Mouse (Mus musculus): ENCODE data around the gene Prkag2. TPM values are rescaled to one million over a fixed set of nuclear protein-coding genes. Genes with fewer than 3 reads are reported as not detected.
A peak's percentile ranks its signal among the peaks of the same experiment; 100 is the strongest.

Gene Prkag2
- total RNA-seq (2014; rRNA removed) (62.4 and 72.2 TPM in 2 replicates), polyA plus RNA-seq (2015; fragmentation: Nextera tagmentation; extraction: Ambion mirVana) (94.9 and 112 TPM in 2 replicates)

DNA sequence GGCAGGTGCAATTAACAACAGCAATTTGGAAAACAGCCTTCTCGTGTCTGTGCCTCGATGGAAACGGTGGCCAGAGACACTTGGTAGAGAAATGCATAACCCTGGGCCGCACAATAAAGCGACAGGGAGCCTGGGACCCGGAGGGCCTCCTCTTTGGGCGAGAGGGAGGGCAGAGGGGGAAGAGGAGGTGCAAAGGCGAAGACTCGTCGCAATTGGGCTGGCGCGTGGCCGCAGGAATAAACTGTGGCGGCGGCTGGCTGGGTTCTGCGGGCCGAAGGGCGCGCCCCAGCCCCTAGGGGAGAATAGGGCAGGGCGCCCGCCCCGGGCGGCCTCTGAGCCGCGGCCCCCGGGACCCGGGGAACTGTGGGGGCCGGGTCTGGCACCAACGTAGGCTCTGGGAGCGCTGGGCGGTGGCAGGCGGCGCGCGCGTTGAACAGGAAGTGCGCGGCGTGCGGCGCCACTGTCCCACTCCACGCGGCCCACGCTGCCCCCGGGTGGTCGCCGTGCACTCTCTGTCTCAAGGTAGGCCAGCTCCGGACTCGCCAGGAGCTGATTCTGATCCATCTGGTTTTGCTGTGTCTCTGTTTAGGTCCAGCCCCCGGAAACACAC, at the start of gene Prkag2:
TSS of gene Prkag2 (minus strand) at position 127 of the 610 bp plus-strand sequence.
- Histone ChIP-seq H3K9ac (peak within 1 kb of the TSS; percentile 51), H3K27me3 (ENCODE audit: insufficient read depth, low read length) (0 out of 2 replicates have a peak, but pooled peaks cover 3% of the 10 kb centered on the region), H3K4me3 (ENCODE audit: low read depth, low read length) (peak within 1 kb of the TSS; percentile 54), H3K9me3 (ENCODE audit: low read length) (no peaks in the 10 kb centered on the region), H3K4me2 (ENCODE audit: low read depth) (peak within 1 kb of the TSS; percentile 100), H3K36me3 (ENCODE audit: insufficient read depth) (no peaks in the 10 kb centered on the region), H3K27ac (ENCODE audit: low read depth, low read length) (no peak within 1 kb of the TSS), H3K4me1 (ENCODE audit: insufficient read depth) (0 out of 2 replicates have a peak, but pooled peaks cover 6% of the 10 kb centered on the region)
- ATAC-seq, result peak; percentile 67
- TF ChIP-seq CTCF (IDR thresholded peaks at IDR 0.05; ENCODE audit: low read depth), result no peak; the same call in 1 of the 2 replicates
- no peak for DNase-seq
- whole genome bisulfite sequencing, result 4% methylated on average over 48 of the region's 50 CpGs

DNA sequence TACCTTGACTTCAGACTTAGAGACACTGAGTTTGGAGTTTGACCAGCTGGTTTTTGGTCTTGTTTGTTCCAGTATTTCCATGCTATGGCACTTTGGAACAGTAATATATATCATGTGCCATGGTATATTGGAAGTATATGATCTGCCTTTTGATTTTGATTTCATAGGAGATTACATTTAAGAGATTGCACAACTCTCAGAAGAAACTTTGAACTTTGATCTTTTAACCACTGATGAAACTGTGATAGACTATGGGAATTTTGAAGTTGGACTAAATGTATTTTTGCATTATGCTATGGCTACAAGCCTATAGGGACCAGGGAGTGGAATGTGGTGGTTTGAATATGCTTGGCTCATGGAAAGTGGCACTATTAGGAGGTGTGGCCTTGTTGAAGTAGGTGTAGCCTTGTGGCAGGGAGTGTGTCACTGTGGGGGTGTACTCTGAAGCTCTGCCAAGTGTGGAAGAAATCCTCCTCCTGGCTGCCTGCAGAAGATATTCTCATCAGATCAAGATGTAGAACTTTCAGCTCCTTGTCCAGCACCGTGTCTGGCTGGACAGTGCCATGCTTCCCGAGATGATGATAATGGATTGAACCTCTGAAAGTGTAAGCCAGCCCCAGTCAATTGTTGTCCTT, 49.0 kb upstream of the Prkag2 start:
- DNase-seq, result no peak
- no peak for TF ChIP-seq CTCF (IDR thresholded peaks at IDR 0.05; ENCODE audit: low read depth)
- WGBS, result 82% methylated on average over 2 of the region's 2 CpGs
- Histone ChIP-seq H3K4me3 (ENCODE audit: low read depth, low read length) (no peak overlapping the region), H3K4me1 (ENCODE audit: insufficient read depth) (no peaks in the 10 kb centered on the region), H3K27me3 (ENCODE audit: insufficient read depth, low read length) (no peaks in the 10 kb centered on the region), H3K9me3 (ENCODE audit: low read length) (no peaks in the 10 kb centered on the region), H3K4me2 (ENCODE audit: low read depth) (no peak overlapping the region), H3K27ac (ENCODE audit: low read depth, low read length) (no peak overlapping the region), H3K36me3 (ENCODE audit: insufficient read depth) (no peaks in the 10 kb centered on the region), H3K9ac (no peak overlapping the region)
- no peak for ATAC-seq

DNA sequence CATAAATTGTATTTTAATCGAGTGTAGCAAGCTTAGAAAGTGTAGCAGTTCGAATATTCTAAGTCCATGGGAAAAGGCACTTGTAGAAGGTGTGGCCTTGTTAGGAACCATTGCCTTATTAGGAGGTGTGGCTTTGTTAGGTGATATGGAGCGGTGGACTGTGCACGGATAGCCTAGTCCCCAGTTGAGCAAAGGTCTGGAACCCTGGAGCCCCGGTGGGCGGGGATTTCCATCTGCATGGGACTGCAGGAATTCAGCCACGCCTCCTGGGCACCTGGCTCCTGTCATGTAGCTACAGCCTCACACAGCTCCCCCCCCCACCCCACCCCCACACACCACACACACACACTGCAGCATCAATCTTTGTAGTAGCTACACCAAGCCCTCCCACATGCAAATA, 46.3 kb upstream of the Prkag2 start:
- Histone ChIP-seq H3K4me3 (ENCODE audit: low read depth, low read length) (no peak overlapping the region), H3K4me1 (ENCODE audit: insufficient read depth) (no peaks in the 10 kb centered on the region), H3K9me3 (ENCODE audit: low read length) (no peaks in the 10 kb centered on the region), H3K27ac (ENCODE audit: low read depth, low read length) (no peak overlapping the region), H3K27me3 (ENCODE audit: insufficient read depth, low read length) (no peaks in the 10 kb centered on the region), H3K36me3 (ENCODE audit: insufficient read depth) (no peaks in the 10 kb centered on the region), H3K4me2 (ENCODE audit: low read depth) (no peak overlapping the region), H3K9ac (no peak overlapping the region)
- no peak for TF ChIP-seq CTCF (IDR thresholded peaks at IDR 0.05; ENCODE audit: low read depth)
- ATAC-seq (no peak), DNase-seq (no peak)
- 83% methylated on average over 7 of the region's 7 CpGs for WGBS

DNA sequence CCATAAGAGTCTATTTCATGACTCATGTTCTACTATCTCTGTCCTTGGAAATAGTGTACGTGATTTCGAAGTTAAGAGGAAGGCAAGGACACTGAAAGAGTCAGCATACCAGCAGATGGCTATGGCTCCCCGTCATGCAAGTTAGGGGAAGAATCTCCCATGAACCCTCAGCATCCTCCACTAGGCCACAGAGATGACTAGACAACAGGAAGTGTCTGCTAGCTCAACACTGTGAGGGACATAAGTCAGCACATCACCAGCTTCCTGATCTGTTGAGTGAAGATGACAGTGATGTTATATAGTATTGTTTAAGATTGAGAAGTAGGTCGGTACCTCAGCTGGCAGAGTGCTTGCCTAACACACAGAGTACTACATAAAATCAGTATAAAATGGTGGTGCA, 27.4 kb upstream of the Prkag2 start:
- H3K9ac ChIP-seq, result no peak overlapping the region
- WGBS, result 93% methylated on average over 4 of the region's 4 CpGs
- no peak for TF ChIP-seq CTCF (IDR thresholded peaks at IDR 0.05; ENCODE audit: low read depth)
- no peaks in the 10 kb centered on the region for H3K36me3 ChIP-seq (ENCODE audit: insufficient read depth)
- no peak overlapping the region for H3K4me2 ChIP-seq (ENCODE audit: low read depth)
- H3K4me1 ChIP-seq (ENCODE audit: insufficient read depth), result no peaks in the 10 kb centered on the region
- no peak overlapping the region for H3K4me3 ChIP-seq (ENCODE audit: low read depth, low read length)
- H3K27ac ChIP-seq (ENCODE audit: low read depth, low read length), result no peak overlapping the region
- no peaks in the 10 kb centered on the region for H3K9me3 ChIP-seq (ENCODE audit: low read length)
- DNase-seq, result no peak
- no peaks in the 10 kb centered on the region for H3K27me3 ChIP-seq (ENCODE audit: insufficient read depth, low read length)
- ATAC-seq, result no peak

DNA sequence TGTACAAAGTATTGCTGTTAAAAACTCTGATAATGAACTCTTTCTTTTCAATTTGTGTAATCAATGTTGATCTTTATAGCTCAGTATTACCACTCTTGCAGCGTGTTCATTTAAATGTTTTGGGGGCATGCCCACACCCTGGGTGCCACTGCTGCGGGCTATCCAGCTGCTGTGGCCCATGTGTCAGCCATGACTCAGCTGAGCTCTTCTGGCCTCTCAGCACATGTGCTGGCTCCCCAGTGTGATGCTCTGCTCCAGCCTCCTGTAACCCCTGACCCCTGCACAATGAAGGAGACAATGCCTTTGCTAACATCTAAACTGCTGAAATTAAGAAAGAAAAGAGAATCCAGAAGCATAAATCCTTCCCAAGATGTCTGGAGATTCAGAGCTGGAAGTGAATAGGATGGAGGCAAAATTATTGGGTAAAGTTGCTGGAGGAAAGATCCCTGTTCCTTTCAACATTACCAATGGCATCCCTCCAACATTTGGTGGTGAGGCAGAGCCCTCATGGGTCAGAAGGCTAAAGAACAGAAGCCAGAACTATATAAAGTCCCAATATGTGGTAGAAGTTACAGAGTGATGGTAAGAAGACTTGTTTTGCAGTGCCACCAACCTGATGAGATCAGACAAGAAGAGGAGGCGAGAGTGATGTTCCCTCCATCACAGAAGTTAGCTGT, 25.6 kb upstream of the Prkag2 start:
- ATAC-seq, result no peak
- WGBS, result 88% methylated on average over 3 of the region's 3 CpGs
- no peak for TF ChIP-seq CTCF (IDR thresholded peaks at IDR 0.05; ENCODE audit: low read depth)
- H3K27ac ChIP-seq (ENCODE audit: low read depth, low read length), result no peak overlapping the region
- H3K27me3 ChIP-seq (ENCODE audit: insufficient read depth, low read length), result no peaks in the 10 kb centered on the region
- no peak overlapping the region for H3K4me3 ChIP-seq (ENCODE audit: low read depth, low read length)
- H3K4me1 ChIP-seq (ENCODE audit: insufficient read depth), result no peaks in the 10 kb centered on the region
- H3K4me2 ChIP-seq (ENCODE audit: low read depth), result no peak overlapping the region
- no peaks in the 10 kb centered on the region for H3K36me3 ChIP-seq (ENCODE audit: insufficient read depth)
- DNase-seq, result no peak
- no peaks in the 10 kb centered on the region for H3K9me3 ChIP-seq (ENCODE audit: low read length)
- no peak overlapping the region for H3K9ac ChIP-seq

DNA sequence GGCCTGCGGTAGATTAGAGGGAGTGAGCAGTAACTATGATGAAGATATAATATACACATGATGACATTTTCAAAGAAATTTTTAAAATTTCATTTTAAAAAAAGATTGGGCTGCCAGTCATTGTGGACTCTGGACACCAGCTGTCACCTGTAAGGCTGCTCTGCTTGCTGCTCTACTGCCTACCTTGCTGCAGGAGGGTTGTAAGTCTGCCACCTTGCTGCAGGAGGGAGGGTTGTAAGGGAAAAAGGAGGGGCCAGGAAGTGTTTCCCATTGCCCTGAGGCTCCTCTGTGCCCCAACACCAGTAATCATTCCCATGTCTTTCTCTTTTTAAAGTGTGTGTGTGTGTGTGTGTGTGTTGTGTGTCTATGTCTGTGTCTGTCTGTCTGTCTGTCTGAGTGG, 22.1 kb upstream of the Prkag2 start:
- DNase-seq (no peak), ATAC-seq (no peak)
- H3K9me3 ChIP-seq (ENCODE audit: low read length), result no peaks in the 10 kb centered on the region
- H3K27me3 ChIP-seq (ENCODE audit: insufficient read depth, low read length), result no peaks in the 10 kb centered on the region
- no peaks in the 10 kb centered on the region for H3K4me1 ChIP-seq (ENCODE audit: insufficient read depth)
- no peak overlapping the region for H3K9ac ChIP-seq
- TF ChIP-seq CTCF (IDR thresholded peaks at IDR 0.05; ENCODE audit: low read depth), result no peak
- WGBS, result 96% methylated on average over 1 of the region's 1 CpGs
- H3K4me2 ChIP-seq (ENCODE audit: low read depth), result no peak overlapping the region
- H3K27ac ChIP-seq (ENCODE audit: low read depth, low read length), result no peak overlapping the region
- H3K4me3 ChIP-seq (ENCODE audit: low read depth, low read length), result no peak overlapping the region
- H3K36me3 ChIP-seq (ENCODE audit: insufficient read depth), result no peaks in the 10 kb centered on the region

DNA sequence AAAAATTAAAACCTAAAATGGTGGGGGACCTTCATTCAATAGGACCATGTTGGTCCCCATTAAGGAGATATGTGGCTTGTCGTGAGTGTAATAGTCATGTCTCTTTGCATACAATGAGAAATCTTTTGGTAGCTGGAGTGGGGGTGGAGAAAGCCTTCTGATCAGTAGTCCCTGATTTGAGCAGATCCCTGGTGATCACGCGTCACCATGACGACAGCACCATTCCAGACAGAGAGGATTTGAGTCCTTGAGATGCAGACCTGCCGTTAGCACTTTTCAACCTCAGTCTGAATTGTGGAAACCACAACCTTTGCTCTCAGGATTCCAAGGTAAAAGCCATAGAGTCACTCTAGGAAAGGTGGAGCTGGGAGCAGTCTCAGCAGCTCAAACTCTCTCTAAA, 18.7 kb upstream of the Prkag2 start:
- Histone ChIP-seq H3K9ac (no peak overlapping the region), H3K4me2 (ENCODE audit: low read depth) (no peak overlapping the region), H3K27ac (ENCODE audit: low read depth, low read length) (peak overlapping the region; percentile 41), H3K36me3 (ENCODE audit: insufficient read depth) (no peaks in the 10 kb centered on the region), H3K27me3 (ENCODE audit: insufficient read depth, low read length) (no peaks in the 10 kb centered on the region), H3K4me1 (ENCODE audit: insufficient read depth) (no peaks in the 10 kb centered on the region), H3K4me3 (ENCODE audit: low read depth, low read length) (no peak overlapping the region), H3K9me3 (ENCODE audit: low read length) (no peaks in the 10 kb centered on the region)
- WGBS, result 68% methylated on average over 5 of the region's 5 CpGs
- DNase-seq (peak; percentile 65), ATAC-seq (peak; percentile 91)
- TF ChIP-seq CTCF (IDR thresholded peaks at IDR 0.05; ENCODE audit: low read depth), result no peak
